ENCODE assay signal across 15 mouse cellular contexts in genomic region chr15:32545455-32545854, GRCm38 (mm10).
"Had no signal": no experiment of that assay in that cellular context is flagged by ENCODE, and none has a peak within 500 bp of the region (broad histone marks: within the 10 kb centered on the region; RNA-seq: fewer than 3 reads in every experiment).

No protein-coding gene starts in this region.

- H3K9ac ChIP-seq: lung, embryonic 14.5 days; midbrain, embryonic 13.5 days; midbrain, embryonic 15.5 days; neural tube, embryonic 12.5 days; stomach, embryonic 15.5 days had no signal

- H3K36me3 ChIP-seq: midbrain, embryonic 13.5 days; midbrain, embryonic 15.5 days; neural tube, embryonic 12.5 days; stomach, embryonic 15.5 days had no signal

- H3K4me3 ChIP-seq: megakaryocyte, embryonic 14.5 days; midbrain, embryonic 13.5 days; midbrain, embryonic 15.5 days; neural tube, embryonic 12.5 days; stomach, embryonic 15.5 days had no signal

- H3K9me3 ChIP-seq: midbrain, embryonic 13.5 days; midbrain, embryonic 15.5 days; neural tube, embryonic 12.5 days; stomach, embryonic 15.5 days had no signal

- H3K4me2 ChIP-seq: lung, embryonic 14.5 days; midbrain, embryonic 11.5 days; midbrain, embryonic 13.5 days; midbrain, embryonic 15.5 days; neural tube, embryonic 12.5 days; stomach, embryonic 15.5 days had no signal

- H3K4me1 ChIP-seq: megakaryocyte, embryonic 14.5 days; midbrain, embryonic 13.5 days; midbrain, embryonic 15.5 days; neural tube, embryonic 12.5 days; stomach, embryonic 15.5 days had no signal

- H3K27me3 ChIP-seq: megakaryocyte, embryonic 14.5 days; midbrain, embryonic 13.5 days; midbrain, embryonic 15.5 days; neural tube, embryonic 12.5 days; stomach, embryonic 15.5 days had no signal

- ATAC-seq: midbrain, embryonic 13.5 days; midbrain, embryonic 15.5 days had no signal

- H3K27ac ChIP-seq: macrophage; midbrain, embryonic 13.5 days; midbrain, embryonic 15.5 days; neural tube, embryonic 12.5 days; stomach, embryonic 15.5 days; stomach, postnatal 0 days had no signal

- DNase-seq: lung, adult 18-20 months; lung, embryonic 14.5 days; lung, postnatal 10 days; right cerebral cortex, postnatal 14 days; thymus, adult 2 months; thymus, postnatal 25 days; thymus, postnatal 4 days had no signal
